Mouse (Mus musculus) ES-Bruce4 (cell line): Measurements from ENCODE around the gene Acsbg2.

ENCODE experiments used
- CTCF ChIP-seq: IDR thresholded peaks from one replicate; pipeline ENCODE4 v1.8.1; 2011; ENCODE audit warnings: low read depth, low read length
- EP300 ChIP-seq: IDR thresholded peaks from 2 replicates; pipeline ENCODE4 v1.6.1; 2011; ENCODE audit warnings: low read depth, low read length; ENCODE audit not compliant: insufficient read depth

GRCm38 (mm10) chr17:56831111-56831816, 43.0 kb downstream of the Acsbg2 start:
- TF ChIP-seq CTCF (peak; percentile 43), EP300 (peak; percentile 28; the same call in 1 of the 2 replicates)
